Mouse (Mus musculus) left cerebral cortex, postnatal 14 days (tissue): Measurements from ENCODE around the gene Rgs19. TPM values are rescaled to one million over a fixed set of nuclear protein-coding genes. Genes with fewer than 3 reads are reported as not detected.
A peak's percentile ranks its signal among the peaks of the same experiment; 100 is the strongest.

ENCODE experiments used
- DNase-seq, 2 experiments: peaks; one replicate each; pipeline ENCODE4 v3.0.0; 2021 to 2022; ENCODE audit warnings: low spot score in 2 of 2, mixed read lengths in 1 of 2
- intact Hi-C: fragments of 180-260 bp; cut with DNase I; formaldehyde crosslinking; loops from one replicate; pipeline ENCODE4 v1.15.1; 2025
- long read RNA-seq, 2 experiments: library from polyadenylated mRNA; stranded (forward); transcript quantifications; one replicate each; pipeline ENCODE4 v2.0.0; 2021
- total RNA-seq, 2 experiments: library from RNA; stranded (reverse); gene quantifications; 2 replicates each; pipeline ENCODE4 v1.2.3; 2021

Rgs19 gene
- total RNA-seq: 10 to 100 TPM; 39.6 to 42.3 TPM
- long read RNA-seq, experiment 1, transcript Rgs19-204 (5 exons, 779 nt): minor isoform, 5 of 36 reads
- long read RNA-seq, experiment 1, transcript Rgs19-201 (6 exons, 1,511 nt): major isoform, 10 of 36 reads
- long read RNA-seq, experiment 1, partial matches to known transcripts: 8 of 36 reads
- long read RNA-seq, experiment 1, other reads (novel, unspliced or antisense): 8 of 36 reads
- long read RNA-seq, experiment 2, transcript Rgs19-201 (6 exons, 1,511 nt): major isoform, 21 of 54 reads
- long read RNA-seq, experiment 2, transcript Rgs19-204 (5 exons, 779 nt): minor isoform, 10 of 54 reads
- long read RNA-seq, experiment 2, transcript Rgs19-205 (6 exons, 1,216 nt): minor isoform, 6 of 54 reads
- long read RNA-seq, experiment 2, partial matches to known transcripts: 10 of 54 reads
- long read RNA-seq, experiment 2, other reads (novel, unspliced or antisense): 3 of 54 reads

- peak; percentile 66 to 81 for DNase-seq
- intact Hi-C loops: no loop called here
Measured at GRCm38 (mm10) chr2:181693339-181694280, at the start of gene Rgs19. TSS of gene Rgs19 (minus strand) at chr2:181693977.

- intact Hi-C loops: no loop called here
- no peak for DNase-seq
Measured at GRCm38 (mm10) chr2:181730051-181730450, 36.3 kb upstream of the Rgs19 start.

GRCm38 (mm10) chr2:181727659-181728262 is 34.0 kb upstream of the Rgs19 start:
- no peak for DNase-seq
- intact Hi-C loops: loop anchor here (10.0 kb wide), 2 partner anchors 107 to 137 kb away; partner anchors contain the start of genes Pcmtd2 and Polr3k

- intact Hi-C loops: loop anchor here (10.0 kb wide), 2 partner anchors 113 to 143 kb away; partner anchors contain the start of genes Pcmtd2 and Polr3k
- DNase-seq: peak in 1 of 2 experiments; percentile 35
Measured at GRCm38 (mm10) chr2:181722213-181722612, 28.4 kb upstream of the Rgs19 start.

GRCm38 (mm10) chr2:181721200-181721599 is 27.4 kb upstream of the Rgs19 start:
- intact Hi-C loops: loop anchor here (10.0 kb wide), 2 partner anchors 114 to 144 kb away; partner anchors contain the start of genes Pcmtd2 and Polr3k

GRCm38 (mm10) chr2:181720061-181720460 is 26.3 kb upstream of the Rgs19 start:
- intact Hi-C loops: loop anchor here (10.0 kb wide), 2 partner anchors 115 to 145 kb away; partner anchors contain the start of genes Pcmtd2 and Polr3k
- no peak for DNase-seq

More at GRCm38 (mm10) chr2:181721200-181721599, 27.4 kb upstream of the Rgs19 start:
- no peak for DNase-seq

GRCm38 (mm10) chr2:181716991-181717390 is 23.2 kb upstream of the Rgs19 start:
- DNase-seq: peak in 1 of 2 experiments; percentile 4
- intact Hi-C loops: no loop called here

- no peak for DNase-seq
- intact Hi-C loops: no loop called here
Measured at GRCm38 (mm10) chr2:181715382-181715781, 21.6 kb upstream of the Rgs19 start.

GRCm38 (mm10) chr2:181714903-181715326 is 21.1 kb upstream of the Rgs19 start, which contains the start of gene Oprl1:
TSS of gene Oprl1 (plus strand) at chr2:181715016.
- intact Hi-C loops: no loop called here
- DNase-seq: peak; percentile 75 to 81

- intact Hi-C loops: no loop called here
- DNase-seq: peak; percentile 60 to 83
Measured at GRCm38 (mm10) chr2:181713749-181714148, 20.0 kb upstream of the Rgs19 start.

GRCm38 (mm10) chr2:181706668-181707067 is 12.9 kb upstream of the Rgs19 start:
- intact Hi-C loops: no loop called here

GRCm38 (mm10) chr2:181698241-181698640 is 4.5 kb upstream of the Rgs19 start, which contains the start of gene Lkaaear1:
TSS of gene Lkaaear1 (minus strand) at chr2:181698442.
- intact Hi-C loops: no loop called here
- DNase-seq: no peak

More at GRCm38 (mm10) chr2:181706668-181707067, 12.9 kb upstream of the Rgs19 start:
- peak in 1 of 2 experiments; percentile 26 for DNase-seq

GRCm38 (mm10) chr2:181696801-181697420 is 3.1 kb upstream of the Rgs19 start:
- DNase-seq: no peak
- intact Hi-C loops: no loop called here

GRCm38 (mm10) chr2:181695776-181696175 is 2.0 kb upstream of the Rgs19 start:
- DNase-seq: no peak
- intact Hi-C loops: no loop called here

- intact Hi-C loops: no loop called here
- DNase-seq: no peak
Measured at GRCm38 (mm10) chr2:181694581-181694980, 804 bp upstream of the Rgs19 start.

- no peak for DNase-seq
- intact Hi-C loops: no loop called here
Measured at GRCm38 (mm10) chr2:181692304-181692703, 1.5 kb downstream of the Rgs19 start.

GRCm38 (mm10) chr2:181691571-181691970 is 2.2 kb downstream of the Rgs19 start:
- intact Hi-C loops: no loop called here
- DNase-seq: no peak

- intact Hi-C loops: no loop called here
- no peak for DNase-seq
Measured at GRCm38 (mm10) chr2:181691083-181691482, 2.7 kb downstream of the Rgs19 start.
